Mouse (Mus musculus): Measurements from ENCODE around the gene Slc25a27. TPM values are rescaled to one million over a fixed set of nuclear protein-coding genes. Genes with fewer than 3 reads are reported as not detected.

The Slc25a27 gene
- polyA plus RNA-seq, 1 experiment from 2014 or later = 10.4 TPM

DNA sequence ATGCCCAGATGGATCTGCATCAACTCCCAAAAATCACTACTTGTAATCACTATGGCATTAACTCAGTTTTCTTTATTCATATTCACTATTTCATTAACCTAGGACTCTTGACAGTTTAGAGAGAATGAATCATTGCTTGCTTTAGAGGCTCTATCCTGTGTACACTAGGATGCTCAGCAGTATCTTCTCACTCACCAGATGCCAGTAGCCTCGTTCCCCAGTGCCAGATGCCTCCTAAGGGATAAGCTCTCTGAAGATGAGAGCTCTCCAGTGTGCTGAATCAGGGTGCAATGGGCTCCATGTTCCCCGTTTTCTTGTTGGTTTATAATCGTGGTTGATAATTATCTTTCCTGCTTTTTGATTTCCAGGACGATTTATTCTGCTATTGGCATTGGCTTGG, 68.3 kb downstream of the Slc25a27 start:
- H3K27me3 ChIP-seq (replicated peaks; ENCODE audit: control insufficient read depth, insufficient read depth, low read length) = no peaks in the 10 kb centered on the region
- H3K4me2 ChIP-seq (ENCODE audit: low read depth, low read length) = no peak overlapping the region
- H3K4me1 ChIP-seq (ENCODE audit: control insufficient read depth, insufficient read depth, low read length) = no peaks in the 10 kb centered on the region
- no peaks in the 10 kb centered on the region for H3K9me3 ChIP-seq (ENCODE audit: control insufficient read depth, low read length)
- no peak overlapping the region for H3K4me3 ChIP-seq (ENCODE audit: low read length)
- no peak overlapping the region for H3K27ac ChIP-seq (ENCODE audit: low read length)
- no peak for ATAC-seq
- H3K9ac ChIP-seq (ENCODE audit: low read depth, low read length) = no peak overlapping the region
- no peaks in the 10 kb centered on the region for H3K36me3 ChIP-seq (ENCODE audit: control insufficient read depth, insufficient read depth, low read length)
- WGBS = 59% methylated on average over 4 of the region's 4 CpGs

DNA sequence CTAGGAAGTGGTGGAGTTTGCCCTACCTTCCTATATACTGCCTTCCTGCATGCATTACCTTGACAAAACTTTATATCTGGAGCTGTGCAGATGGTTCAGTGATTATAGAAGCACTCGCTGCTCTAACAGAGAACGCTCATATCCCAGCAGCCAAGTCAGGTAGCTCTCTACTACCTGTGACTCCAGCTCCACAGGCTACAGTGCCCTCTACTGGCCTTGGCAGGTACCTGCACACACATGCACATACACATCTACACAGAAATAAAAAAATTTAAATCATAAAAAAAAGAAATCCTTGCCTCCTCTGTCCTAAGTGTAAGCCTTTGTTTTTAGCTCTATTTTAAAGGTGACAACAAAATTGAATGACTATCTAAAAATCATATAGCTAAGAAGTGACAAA, 69.3 kb downstream of the Slc25a27 start:
- H3K4me1 ChIP-seq (ENCODE audit: control insufficient read depth, insufficient read depth, low read length) = no peaks in the 10 kb centered on the region
- no peak overlapping the region for H3K4me3 ChIP-seq (ENCODE audit: low read length)
- H3K27me3 ChIP-seq (replicated peaks; ENCODE audit: control insufficient read depth, insufficient read depth, low read length) = no peaks in the 10 kb centered on the region
- no peak for ATAC-seq
- no peak overlapping the region for H3K4me2 ChIP-seq (ENCODE audit: low read depth, low read length)
- H3K9me3 ChIP-seq (ENCODE audit: control insufficient read depth, low read length) = no peaks in the 10 kb centered on the region
- H3K9ac ChIP-seq (ENCODE audit: low read depth, low read length) = no peak overlapping the region
- no peak overlapping the region for H3K27ac ChIP-seq (ENCODE audit: low read length)
- H3K36me3 ChIP-seq (ENCODE audit: control insufficient read depth, insufficient read depth, low read length) = no peaks in the 10 kb centered on the region
- WGBS = 95% methylated on average over 2 of the region's 2 CpGs

DNA sequence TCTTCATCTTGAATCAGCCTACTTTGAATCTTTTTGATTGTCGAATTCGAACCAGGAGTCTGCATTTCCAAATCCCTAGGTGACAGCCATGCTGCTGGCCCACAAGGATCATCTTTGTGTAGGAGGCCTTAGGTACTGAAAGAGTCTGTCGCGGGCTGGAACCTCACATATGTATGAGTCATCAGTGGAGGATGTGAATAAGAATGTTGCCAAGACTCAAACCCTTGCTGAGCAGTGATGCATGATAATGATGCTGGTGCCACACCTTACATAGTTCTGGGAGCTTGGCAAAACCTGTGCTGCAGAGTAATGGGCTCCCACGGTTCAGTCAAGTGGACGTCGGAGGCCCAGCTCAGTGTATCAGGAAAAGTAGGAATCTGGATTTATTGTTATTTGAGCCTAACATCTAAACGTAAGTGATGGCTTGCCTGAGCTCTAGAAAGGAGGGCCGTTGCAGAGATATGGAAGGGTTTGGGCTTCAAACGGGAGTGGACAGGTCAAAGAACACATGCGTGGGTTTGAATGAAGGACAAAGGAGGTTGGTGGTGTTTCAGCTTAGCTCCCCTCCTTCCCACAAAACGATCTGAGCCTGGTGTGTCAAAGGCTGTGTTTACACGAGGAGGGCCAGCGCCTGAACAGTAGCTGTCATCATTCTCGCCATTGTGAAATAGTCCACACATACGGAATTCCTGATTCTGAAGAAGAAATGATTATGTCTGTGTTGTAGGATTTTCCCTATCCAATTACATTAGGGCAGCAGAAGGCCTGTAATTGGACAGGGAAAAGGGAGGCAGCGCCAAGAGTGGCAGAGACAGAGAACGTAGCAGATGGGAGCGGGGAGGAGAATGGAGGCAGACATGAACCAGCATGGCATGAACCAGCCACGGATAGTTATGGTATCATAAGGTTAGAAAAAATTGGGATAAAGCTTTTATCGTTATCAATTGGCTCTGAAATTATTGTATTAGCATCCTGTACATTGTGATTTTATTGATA, 74.4 kb downstream of the Slc25a27 start:
- no peak for ATAC-seq

More for the DNA sequence above, 74.4 kb downstream of the Slc25a27 start:
- Histone ChIP-seq H3K9me3 (ENCODE audit: control insufficient read depth, low read length) (no peaks in the 10 kb centered on the region), H3K36me3 (ENCODE audit: control insufficient read depth, insufficient read depth, low read length) (no peaks in the 10 kb centered on the region), H3K27me3 (replicated peaks; ENCODE audit: control insufficient read depth, insufficient read depth, low read length) (no peaks in the 10 kb centered on the region), H3K27ac (ENCODE audit: low read length) (no peak overlapping the region), H3K4me2 (ENCODE audit: low read depth, low read length) (no peak overlapping the region), H3K4me1 (ENCODE audit: control insufficient read depth, insufficient read depth, low read length) (no peaks in the 10 kb centered on the region), H3K4me3 (ENCODE audit: low read length) (no peak overlapping the region), H3K9ac (ENCODE audit: low read depth, low read length) (no peak overlapping the region)
- 76% methylated on average over 21 of the region's 21 CpGs for WGBS

Other genes with a start within 250 kb of the Slc25a27 start
- 51.0 and 64.1 TPM in 2 replicates for gene Mep1a, start 164.4 kb downstream of the Slc25a27 start, polyA plus RNA-seq (2015; fragmentation: Nextera tagmentation; extraction: Ambion mirVana)
- gene Ankrd66, start 123.6 kb downstream of the Slc25a27 start, polyA plus RNA-seq (2015; fragmentation: Nextera tagmentation; extraction: Ambion mirVana) = 0.21 TPM in 1 of 2 replicates, not detected in the other
- gene Pla2g7, start 99.1 kb downstream of the Slc25a27 start, polyA plus RNA-seq (2015; fragmentation: Nextera tagmentation; extraction: Ambion mirVana) = 14.0 and 14.2 TPM in 2 replicates
- gene Tdrd6, start 36.9 kb downstream of the Slc25a27 start, polyA plus RNA-seq (2015; fragmentation: Nextera tagmentation; extraction: Ambion mirVana) = 1.2 and 2.0 TPM in 2 replicates
- 13.2 and 15.1 TPM in 2 replicates for gene Cyp39a1, start 211 bp upstream of the Slc25a27 start, polyA plus RNA-seq (2015; fragmentation: Nextera tagmentation; extraction: Ambion mirVana)
- 4.5 and 4.9 TPM in 2 replicates for gene Rcan2, start 134.1 kb upstream of the Slc25a27 start, polyA plus RNA-seq (2015; fragmentation: Nextera tagmentation; extraction: Ambion mirVana)